Mouse (Mus musculus): ENCODE measurements around the gene Tmem132c.

DNA sequence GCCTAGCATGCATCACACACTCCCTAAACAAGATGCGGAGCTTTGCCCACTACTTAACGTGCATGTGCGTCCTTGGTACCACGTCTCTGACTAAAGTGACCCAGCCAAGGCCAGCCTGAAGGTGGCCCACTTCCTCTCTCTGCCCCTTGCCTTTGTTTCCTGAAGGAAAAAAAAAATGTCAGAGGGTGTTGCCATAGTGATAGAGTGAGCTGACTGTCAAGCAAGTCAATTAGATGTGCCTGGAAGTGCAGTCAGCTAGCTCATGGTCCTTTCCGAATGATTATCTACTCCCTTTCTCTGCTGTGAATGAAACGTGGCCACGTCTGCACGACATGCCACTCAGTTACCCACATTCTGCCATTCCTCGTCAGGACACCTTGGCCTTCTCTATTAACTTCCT lies 37.9 kb downstream of the Tmem132c start:
- TF ChIP-seq CTCF (IDR thresholded peaks at IDR 0.05; ENCODE audit: insufficient read depth, low read length) (no peak), POLR2A (IDR thresholded peaks at IDR 0.05; ENCODE audit: borderline replicate concordance, extremely low read depth, low read depth, low read length) (no peak)
